Mouse (Mus musculus) T-helper 17 cell (primary cell): Measurements from ENCODE around the gene Lnx2.

Experiments used
- in situ Hi-C, 2 experiments: fragments of 300-600 bp; cut with MboI, MseI; formaldehyde crosslinking; loops; 1 replicate in 1 of 2; 2 replicates in 1 of 2; pipeline ENCODE4 v1.15.1; 2025; ENCODE audit warnings: high pct_unique_total_duplicates in 2 of 2

The Lnx2 gene

DNA sequence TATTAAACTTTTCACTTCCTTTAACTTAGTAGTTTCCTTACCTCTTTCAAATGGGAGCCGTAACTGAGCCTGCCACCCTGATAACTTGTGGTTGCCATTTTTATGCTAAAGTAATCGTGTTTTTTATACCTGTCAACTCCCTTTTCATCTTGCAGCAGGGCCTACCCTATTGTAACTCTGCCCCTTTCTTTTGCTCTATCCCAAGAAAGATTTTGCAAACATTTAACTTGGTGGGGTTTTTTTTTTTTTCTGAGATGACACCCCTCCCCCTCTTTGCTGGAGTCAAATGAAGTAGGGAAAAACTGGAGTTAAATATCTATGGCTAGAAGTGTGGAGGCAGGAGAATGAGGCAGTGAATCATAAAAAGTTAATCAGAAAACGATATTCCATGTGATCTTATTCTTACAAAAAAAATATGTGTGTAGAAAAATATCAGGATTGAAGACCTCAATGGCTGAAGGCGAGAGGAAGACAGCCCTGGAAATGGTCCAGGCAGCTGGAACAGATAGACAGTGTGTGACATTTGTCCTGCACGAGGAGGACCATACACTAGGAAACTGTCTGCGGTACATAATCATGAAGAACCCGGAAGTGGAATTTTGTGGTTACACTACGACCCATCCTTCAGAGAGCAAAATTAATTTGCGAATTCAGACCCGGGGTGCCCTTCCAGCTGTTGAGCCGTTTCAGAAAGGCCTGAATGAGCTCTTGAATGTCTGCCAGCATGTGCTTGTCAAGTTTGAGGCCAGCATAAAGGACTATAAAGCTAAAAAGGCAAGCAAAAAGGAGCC lies 1.9 kb upstream of the Lnx2 start:
- in situ Hi-C loops, result no loop called here

DNA sequence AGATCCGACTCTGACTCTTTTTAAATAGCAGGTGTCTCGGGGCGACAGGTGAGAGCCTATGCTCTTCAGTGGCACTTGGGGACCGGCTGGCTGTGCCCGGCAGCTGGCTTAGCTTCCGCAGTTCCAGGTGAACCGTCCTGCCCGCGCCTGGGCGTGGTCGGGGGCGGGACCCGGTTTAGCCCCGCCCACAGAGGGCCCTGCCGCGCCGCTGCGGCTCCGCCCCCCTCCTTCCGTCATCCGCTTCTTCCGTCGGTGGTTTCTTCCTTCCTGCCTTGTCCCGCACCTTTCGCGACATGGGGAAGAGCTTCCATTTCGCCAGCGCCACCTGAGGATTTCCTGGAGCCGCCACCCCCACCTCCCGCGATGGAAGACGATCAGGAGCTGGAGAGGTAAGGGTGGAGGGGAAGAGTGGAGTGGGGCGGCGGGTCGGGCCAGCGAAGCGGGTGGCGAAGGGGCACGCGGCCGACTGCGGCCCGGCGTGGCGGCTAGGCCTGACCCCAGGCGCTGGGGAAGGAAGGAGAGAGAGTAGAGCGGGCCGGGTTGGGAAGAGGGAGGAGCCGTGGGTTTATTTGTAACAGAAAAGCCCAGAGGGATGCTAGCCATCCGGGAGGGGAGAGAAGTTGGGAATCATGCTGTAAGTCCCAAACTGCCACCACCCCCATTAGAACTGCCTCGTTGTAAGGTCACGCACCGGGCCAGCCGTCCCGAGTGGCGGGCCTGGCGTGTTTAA lies 1.1 kb upstream of the Lnx2 start:
- in situ Hi-C loops, result no loop called here

DNA sequence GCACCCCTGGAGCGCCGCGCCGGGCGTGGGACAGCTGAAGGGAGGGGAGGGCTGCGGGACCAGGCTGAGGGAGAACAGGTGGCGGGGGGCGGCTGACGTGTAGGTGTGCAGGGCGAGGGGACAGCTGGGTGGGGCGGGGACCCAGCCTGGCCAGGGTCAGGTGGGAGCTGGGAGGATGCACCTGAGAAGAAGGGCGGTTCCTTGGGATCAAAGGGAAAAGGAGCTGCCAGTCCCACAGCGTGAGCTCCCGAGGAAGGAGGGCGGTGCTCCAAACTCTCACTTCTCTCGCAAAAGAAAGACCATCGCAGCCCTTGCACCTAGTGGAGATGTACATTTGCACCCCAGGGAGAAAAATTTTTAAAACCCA lies 396 bp upstream of the Lnx2 start, which contains the start of gene Polr1d:
Polr1d (plus strand) TSS at position 252 of the 367 bp plus-strand sequence.
- in situ Hi-C loops, result no loop called here

DNA sequence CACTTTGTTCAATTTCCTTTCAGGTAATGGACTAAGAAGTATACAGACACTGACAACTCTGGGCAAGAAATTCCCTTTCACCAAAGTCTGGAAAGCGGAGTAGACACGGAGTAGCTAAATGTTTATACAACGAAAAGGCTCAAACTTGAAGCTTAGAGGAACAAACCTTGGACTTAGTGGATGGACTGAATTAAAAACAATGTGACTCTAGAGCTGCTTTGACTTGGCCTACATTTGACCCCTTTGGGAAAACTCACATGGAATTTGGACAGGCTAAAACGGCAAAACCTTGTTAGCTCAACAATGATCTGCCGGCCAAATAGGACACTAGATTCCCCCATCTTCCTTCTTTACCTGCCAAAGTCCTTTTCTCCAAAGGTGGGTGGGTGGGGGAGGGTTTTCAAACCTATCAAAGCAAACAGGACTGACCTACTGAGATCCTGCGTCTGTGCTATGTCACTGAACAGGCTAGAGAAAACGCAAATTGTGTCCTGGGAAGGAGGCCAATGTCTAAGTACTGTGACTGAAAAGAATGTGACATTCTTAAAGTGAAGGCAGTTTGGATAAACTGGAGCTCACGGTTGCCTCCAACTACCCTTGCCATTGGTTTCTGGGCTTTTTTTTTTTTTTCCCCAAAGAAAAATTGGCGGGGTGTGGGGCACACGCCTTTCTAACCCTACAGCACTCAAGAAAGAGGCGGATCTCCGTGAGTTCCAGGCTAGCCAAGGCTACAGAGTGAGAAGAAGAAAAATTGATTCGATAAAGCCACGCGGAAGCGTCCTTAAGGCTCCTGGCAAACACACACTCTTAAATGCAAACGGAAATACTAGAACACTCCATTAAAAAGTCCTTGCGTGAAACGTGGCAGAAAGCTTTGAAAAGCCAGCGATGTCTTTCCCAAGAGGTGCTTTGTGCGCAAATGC lies 1.0 kb downstream of the Lnx2 start:
- in situ Hi-C loops, result no loop called here

DNA sequence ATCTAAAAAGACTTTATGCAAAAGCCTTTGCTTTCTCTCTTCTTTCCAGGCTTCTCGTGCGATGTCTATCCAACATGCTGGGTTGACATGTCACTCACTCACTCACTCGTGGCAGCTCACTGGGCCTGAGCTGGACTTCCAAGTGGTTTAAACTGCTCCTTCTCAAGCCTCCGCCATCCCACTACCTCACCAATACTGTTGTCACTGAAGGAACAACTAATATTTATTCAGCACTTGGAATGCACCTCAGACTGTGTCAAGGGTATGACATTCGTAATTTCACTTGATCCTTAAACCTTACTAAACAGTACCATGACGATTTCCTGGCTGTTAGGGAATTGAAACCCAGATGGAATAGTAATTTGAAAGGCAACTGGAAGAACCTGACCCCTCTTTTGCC lies 2.6 kb downstream of the Lnx2 start:
- in situ Hi-C loops, result loop anchor here in 1 of 2 experiments (25.0 kb wide), 1 partner anchor 862 kb away; the partner anchor contains the start of gene Rnf6

DNA sequence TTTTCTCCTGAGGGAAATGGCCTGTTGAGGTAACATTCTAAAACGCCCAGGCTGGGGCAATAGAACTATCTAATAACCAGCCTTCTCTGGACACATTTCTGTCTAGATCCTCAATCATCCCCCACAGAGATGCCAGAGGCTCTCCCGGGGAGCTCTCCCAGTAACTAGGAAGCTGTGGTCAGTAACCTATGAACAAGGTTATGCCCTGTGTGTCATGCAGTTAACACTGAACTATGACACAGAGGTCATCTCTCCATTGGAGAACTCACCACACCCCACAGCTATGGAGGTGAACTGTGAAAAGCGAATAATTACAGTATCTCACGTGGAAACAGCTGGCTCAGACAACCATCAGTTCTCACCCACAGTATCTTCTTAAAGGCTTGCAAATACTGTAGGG lies 4.5 kb downstream of the Lnx2 start:
- in situ Hi-C loops, result loop anchor here in 1 of 2 experiments (25.0 kb wide), 1 partner anchor 860 kb away; the partner anchor contains the start of gene Rnf6

DNA sequence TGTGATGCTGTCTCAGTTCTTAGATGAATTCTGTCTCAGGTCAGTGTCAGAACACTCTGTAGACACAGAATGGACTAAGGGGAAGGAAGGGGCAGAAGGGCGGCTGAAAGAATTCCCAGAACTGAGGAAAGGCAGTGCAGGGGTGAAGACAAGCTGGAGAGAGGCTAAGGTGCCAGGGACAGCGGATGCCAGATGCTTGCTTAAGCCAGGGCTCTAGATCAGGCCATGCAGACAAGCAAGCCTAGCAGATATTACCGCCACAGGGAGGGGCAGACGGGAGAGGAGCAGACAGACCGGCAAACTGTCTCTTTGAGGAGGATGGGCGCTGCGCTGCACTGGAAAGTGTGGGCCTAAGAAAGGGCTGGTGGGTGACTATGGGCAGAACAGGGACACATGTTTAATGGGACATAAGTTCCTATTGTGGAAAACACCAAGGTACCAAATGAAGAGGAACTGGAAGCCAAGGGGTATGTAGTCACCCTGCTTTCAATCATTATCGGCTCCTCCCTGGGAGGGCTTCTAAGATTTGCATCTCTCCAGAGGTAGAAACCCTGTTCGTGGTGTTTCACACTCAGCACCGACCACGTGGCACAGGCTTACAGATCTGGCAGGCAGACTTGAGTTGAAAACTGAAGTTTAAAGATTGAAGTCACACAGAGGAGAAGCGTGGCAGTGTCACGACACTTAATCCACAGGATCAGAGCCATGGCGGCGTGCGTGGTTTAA lies 5.4 kb downstream of the Lnx2 start:
- in situ Hi-C loops, result loop anchor here in 1 of 2 experiments (25.0 kb wide), 1 partner anchor 859 kb away; the partner anchor contains the start of gene Rnf6

DNA sequence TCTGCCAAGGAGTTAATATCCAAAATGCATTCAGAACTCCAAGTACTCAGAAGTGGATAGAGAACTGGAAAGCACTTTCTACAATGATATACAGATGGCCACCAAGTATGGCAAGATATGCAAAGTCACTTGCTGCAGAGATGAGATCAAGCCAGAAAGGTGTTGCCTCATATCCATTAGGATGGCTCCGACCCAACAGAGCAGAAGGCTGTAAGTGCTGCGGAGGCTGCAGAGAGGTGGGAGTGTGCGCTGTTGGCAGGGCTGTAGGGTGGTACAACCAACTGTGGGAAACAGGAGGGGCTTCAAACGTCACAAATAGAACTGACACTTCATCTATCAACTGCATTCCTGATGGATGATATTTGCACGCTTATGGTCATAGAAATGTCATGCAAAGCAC lies 7.5 kb downstream of the Lnx2 start:
- in situ Hi-C loops, result loop anchor here in 1 of 2 experiments (25.0 kb wide), 1 partner anchor 857 kb away; the partner anchor contains the start of gene Rnf6

DNA sequence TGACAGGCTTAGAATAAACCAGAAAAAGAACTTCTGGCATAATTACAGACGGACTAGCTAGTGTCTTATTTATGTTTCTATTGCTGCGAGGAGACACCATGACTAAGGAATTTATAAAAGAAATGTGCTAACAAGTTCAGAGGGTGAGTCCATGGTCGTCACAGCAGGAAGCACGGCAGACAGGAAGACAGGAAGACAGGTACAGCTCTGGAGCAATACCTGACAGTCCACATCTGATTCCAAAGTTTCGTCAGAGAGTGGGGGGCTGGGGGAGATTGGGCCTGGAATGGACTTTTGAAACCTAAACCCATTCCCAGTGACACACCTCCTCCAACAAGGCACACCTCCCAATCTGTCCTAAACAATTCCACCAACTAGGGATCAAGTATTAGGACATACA lies 9.4 kb downstream of the Lnx2 start:
- in situ Hi-C loops, result loop anchor here in 1 of 2 experiments (25.0 kb wide), 1 partner anchor 855 kb away; the partner anchor contains the start of gene Rnf6

DNA sequence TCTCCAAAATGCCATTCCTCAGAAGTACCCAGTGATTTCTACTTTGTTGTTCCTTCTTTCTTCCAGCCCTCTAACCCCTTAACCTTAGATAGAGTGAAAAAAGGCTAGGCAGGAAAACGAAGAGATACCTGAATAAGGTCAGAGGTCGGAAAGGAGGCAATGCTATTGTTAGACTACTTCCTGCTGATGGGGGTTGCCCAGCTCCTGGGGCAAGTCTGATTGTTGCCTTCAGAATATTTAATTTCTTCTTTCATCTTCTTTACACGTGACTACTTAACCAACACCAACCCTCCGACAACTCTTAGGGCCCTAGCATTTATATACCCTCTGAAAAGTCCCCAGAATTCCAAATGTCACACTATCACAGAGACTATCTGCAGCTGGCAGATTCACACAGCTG lies 10.3 kb downstream of the Lnx2 start:
- in situ Hi-C loops, result loop anchor here in 1 of 2 experiments (25.0 kb wide), 1 partner anchor 854 kb away; the partner anchor contains the start of gene Rnf6

DNA sequence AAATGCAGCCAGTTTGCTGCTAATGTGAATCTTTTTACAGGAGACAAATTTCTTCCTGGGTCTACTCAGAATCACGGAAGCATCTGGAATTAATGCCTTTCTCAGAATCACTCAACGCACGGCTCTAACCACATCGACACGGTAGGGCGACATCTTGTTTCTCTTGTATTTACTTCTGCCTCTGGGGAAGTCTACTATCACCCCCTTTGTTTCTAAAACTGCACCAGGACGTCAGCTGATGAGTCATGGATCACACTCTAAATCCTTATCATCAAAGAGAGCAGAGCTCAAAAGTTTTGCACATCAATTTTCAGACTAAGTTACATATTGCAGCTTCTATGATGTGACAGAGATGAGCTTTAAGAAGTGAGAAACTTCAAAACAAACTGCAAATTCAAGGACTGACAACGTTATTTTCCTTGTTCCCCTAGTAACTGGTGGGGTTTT lies 13.1 kb downstream of the Lnx2 start:
- in situ Hi-C loops, result loop anchor here in 1 of 2 experiments (25.0 kb wide), 1 partner anchor 851 kb away; the partner anchor contains the start of gene Rnf6

DNA sequence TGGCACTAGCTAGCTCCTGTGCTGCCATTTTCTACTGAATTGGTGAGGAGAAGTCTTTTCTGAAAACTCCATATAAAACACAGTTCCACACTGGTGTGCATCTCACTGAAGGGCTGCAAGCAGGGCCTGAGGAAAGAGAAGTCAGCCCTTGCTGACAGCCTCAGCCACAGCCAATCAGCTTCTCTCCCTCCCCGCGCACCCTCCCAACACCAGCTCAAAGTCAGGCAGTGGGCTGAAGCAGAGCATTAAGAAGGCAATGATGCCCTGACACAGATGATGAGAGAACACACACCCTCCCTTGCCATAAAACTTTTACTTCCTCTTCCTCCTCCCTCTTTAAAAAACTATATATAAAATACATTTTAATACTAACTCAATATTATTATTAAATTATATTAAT lies 16.4 kb downstream of the Lnx2 start:
- in situ Hi-C loops, result loop anchor here in 1 of 2 experiments (25.0 kb wide), 1 partner anchor 848 kb away; the partner anchor contains the start of gene Rnf6

DNA sequence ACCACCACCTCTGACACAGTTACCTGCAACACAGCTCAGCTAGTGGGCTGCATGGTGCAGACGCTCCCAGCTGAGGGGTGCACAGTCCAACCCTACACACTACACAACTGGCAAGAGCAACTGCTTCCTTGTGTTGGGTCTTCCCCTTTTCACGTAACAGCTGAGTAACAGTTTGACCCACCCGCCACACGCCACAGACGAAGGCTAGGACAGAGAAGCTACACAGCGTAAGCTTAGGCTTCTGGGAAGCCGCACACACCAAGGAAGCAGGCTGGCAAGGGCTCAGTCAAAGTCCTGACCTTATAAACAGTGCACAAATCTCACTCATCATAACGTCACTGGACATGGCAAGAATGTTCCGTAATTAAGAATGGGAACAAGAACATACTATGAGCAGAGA lies 17.1 kb downstream of the Lnx2 start:
- in situ Hi-C loops, result loop anchor here in 1 of 2 experiments (25.0 kb wide), 1 partner anchor 847 kb away; the partner anchor contains the start of gene Rnf6

DNA sequence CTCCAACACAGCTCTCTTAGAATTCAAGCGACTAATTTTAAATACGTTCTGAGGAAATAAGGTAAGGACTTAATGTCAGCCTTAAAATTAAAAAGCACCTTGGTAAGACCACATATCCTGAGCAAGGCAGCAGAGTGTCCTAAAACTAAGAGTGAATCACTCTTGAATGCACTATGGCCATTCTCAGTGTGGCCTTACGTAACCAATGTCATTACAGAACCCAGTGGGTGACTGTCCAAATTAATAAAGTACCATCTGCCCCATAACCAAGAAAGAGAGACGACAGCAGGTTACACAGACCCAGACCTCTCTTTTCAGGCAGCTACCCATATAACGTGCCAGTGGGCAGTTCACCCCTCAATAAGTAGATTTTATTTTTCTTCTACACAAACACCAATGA lies 17.7 kb downstream of the Lnx2 start:
- in situ Hi-C loops, result loop anchor here in 1 of 2 experiments (25.0 kb wide), 1 partner anchor 846 kb away; the partner anchor contains the start of gene Rnf6

DNA sequence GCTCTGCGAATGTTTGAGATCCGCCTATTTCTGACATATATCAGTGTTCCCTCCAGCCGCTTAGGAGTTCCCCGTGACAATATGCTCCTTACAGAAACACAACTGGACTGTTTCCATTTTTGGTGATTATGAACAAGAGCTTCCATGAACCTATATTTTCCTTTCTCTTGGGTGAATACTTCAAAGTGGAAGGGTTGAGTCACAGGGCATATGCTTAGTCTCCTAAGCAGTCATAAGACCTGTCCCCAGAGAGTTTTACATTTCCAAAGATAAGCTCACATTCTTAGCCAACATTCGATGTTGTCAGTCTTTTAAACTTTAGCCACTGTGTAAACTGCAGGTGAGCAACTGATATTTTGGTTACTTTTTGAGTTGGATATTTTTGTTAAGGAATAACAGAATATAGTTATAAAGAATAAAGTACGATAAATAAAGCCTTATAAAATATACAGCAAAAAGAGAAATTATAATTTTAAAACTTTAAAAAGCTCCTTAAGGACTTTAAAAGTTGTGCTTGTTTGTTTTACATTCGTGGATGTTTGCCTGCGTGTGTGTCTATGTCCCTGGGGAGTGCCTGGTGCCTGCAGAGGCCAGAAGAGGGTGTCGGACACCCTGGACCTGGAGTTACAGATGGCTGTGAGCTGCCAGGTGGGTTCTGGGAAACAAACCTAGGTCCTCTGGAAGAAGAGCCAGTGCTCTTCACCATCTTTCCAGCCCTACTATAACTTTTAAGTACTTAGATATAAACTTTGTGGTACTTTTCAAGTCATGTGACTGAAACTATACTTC lies 18.6 kb downstream of the Lnx2 start:
- in situ Hi-C loops, result loop anchor here in 1 of 2 experiments (25.0 kb wide), 1 partner anchor 846 kb away; the partner anchor contains the start of gene Rnf6

DNA sequence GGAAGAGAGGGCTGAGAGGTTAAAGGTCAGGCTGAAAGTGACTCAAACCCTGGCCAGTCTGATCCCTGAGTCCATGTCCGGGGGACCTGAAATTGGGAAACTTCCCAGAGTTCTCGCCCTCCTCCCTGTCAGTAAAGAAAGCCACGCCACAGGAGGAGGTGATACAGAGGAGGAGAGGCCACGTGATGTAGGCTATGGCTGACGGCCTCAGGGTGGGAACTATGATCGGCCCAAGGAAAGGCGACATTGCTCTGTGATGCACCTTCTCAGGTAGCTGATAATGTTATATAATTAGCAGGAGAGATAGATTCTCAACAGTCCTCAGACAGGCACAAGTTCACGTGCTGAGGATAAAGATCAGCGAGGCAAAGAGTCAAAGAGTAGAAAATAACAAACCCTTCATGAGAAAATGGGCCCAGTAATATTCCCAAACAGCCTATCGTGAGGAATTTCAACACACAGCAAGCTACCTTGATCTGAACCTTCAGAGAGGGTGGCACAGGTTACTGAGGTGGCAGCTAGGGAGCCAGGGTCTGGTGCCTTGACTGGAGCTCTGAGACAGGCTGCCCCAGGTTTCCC lies 19.6 kb downstream of the Lnx2 start:
- in situ Hi-C loops, result loop anchor here in 1 of 2 experiments (25.0 kb wide), 1 partner anchor 844 kb away; the partner anchor contains the start of gene Rnf6

DNA sequence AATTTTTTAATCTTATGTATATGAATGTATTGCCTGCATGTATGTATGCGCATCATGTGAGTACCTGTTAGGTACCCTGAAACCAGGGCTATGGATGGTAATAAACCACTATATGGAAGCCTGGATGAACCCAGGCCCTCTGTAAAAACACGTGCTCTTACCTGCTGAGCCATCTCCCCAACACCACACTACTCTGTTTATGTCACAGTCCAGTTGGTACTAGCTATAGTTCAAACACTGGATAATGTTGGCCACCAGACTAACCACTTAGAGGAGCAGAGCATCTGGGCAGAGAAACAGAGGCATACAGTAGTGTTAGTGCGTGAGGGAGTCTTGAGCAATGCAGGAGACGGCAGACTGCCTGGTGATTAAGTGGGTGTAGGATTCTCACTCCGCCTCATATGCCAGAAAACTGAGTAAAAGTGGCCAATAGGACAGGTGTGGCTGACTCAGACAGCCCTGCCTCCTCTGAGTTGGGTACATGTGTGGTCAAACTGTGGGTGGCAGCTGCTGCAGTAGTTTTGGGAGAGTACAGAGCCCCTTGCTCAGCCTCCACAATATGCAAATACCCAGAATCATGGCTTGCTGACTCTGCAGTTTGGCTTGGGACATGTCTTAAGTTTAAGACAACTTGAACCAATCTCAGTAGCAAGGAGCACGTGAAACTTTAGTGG lies 20.7 kb downstream of the Lnx2 start:
- in situ Hi-C loops, result loop anchor here in 1 of 2 experiments (25.0 kb wide), 1 partner anchor 843 kb away; the partner anchor contains the start of gene Rnf6

DNA sequence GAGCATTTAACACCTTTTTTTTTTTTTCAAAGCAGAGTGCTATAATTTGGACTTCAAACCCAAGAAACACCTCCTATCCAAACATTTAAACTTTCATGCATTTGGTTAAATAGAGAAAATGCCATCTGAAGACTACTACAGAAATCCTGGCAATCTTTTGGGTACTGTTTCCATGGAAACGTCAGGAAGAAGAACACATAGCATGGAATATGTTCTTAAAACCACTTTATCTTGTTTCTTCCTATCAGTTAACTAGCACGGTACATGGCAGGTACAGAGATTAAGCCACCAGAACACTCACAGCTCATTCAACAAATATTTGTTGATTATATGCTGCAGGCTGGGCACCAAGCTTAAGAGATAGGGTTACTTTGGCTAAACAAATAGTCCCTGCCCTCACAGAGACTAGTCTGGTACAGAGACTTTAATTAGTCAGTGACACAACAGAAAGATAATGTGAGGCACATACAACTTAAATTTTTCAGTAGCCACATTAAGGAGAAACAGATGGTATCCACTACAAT lies 21.6 kb downstream of the Lnx2 start:
- in situ Hi-C loops, result loop anchor here in 1 of 2 experiments (25.0 kb wide), 1 partner anchor 843 kb away; the partner anchor contains the start of gene Rnf6
